In the genomic region with DNA sequence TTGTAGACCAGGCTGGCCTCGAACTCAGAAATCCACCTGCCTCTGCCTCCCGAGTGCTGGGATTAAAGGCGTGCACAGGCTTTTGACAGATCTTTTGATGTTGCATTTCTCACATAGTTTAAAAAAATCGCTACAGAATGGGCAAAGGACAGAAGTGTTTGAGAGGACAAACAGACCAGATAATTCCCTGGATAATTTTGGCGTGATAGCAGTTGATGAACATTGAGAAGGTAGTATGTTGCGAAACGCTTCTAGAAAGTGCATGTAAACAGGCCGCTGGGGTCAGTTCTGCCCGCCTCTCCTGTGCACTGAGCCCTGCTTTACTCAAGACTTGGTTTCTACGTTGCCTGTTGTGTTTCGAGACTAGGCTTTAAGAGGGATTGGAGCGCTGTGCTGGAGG, we compare ENCODE assay signal across 21 mouse cellular contexts. TPM values are rescaled to one million over a fixed set of nuclear protein-coding genes. Genes with fewer than 3 reads are reported as not detected.
DNase-seq lines count a peak whose midpoint lies in the region; ATAC-seq and TF ChIP-seq lines count a peak whose summit lies in the region.
"Had no signal": no experiment of that assay in that cellular context is flagged by ENCODE, and none has a peak within 500 bp of the region (broad histone marks: within the 10 kb centered on the region; RNA-seq: fewer than 3 reads in every experiment).

No protein-coding gene starts in this region.

- H3K9ac ChIP-seq in liver, adult 2 months (ENCODE audit: low read depth, low read length) = no peak overlapping the region
- no peak overlapping the region for H3K9ac ChIP-seq in liver, embryonic 16.5 days (ENCODE audit: low read depth, low read length)
- no peak overlapping the region for H3K9ac ChIP-seq in liver, embryonic 12.5 days
- no peak overlapping the region for H3K9ac ChIP-seq in liver, postnatal 0 days (replicated peaks)
- no peak overlapping the region for H3K9ac ChIP-seq in liver, embryonic 11.5 days (ENCODE audit: low read depth, low read length)

- H3K4me2 ChIP-seq in liver, embryonic 16.5 days (ENCODE audit: low read depth, low read length) = no peak overlapping the region
- no peak overlapping the region for H3K4me2 ChIP-seq in liver, embryonic 12.5 days
- H3K4me2 ChIP-seq in liver, postnatal 0 days (ENCODE audit: low read depth, low read length) = no peak overlapping the region
- H3K4me2 ChIP-seq in liver, embryonic 11.5 days = no peak overlapping the region

- H3K79me2 ChIP-seq in liver, adult 2 months (ENCODE audit: control insufficient read depth, insufficient read depth, low read length) = peaks cover 30% of the 10 kb centered on the region; the same call in 1 of the 2 replicates

- no peaks in the 10 kb centered on the region for H3K9me3 ChIP-seq in liver, embryonic 16.5 days (replicated peaks; ENCODE audit: control insufficient read depth, low read length)
- no peaks in the 10 kb centered on the region for H3K9me3 ChIP-seq in liver, embryonic 12.5 days (replicated peaks)
- H3K9me3 ChIP-seq in liver, postnatal 0 days (ENCODE audit: low read length) = no peaks in the 10 kb centered on the region
- H3K9me3 ChIP-seq in liver, embryonic 11.5 days (ENCODE audit: control insufficient read depth, low read length) = no peaks in the 10 kb centered on the region
- H3K9me3 ChIP-seq: G1E had no signal

- peaks cover 4% of the 10 kb centered on the region for H3K36me3 ChIP-seq in liver, adult 2 months (ENCODE audit: control insufficient read depth, insufficient read depth, low read length)
- H3K36me3 ChIP-seq in liver, embryonic 16.5 days (ENCODE audit: control insufficient read depth, insufficient read depth) = no peaks in the 10 kb centered on the region
- H3K36me3 ChIP-seq in liver, embryonic 12.5 days = peaks cover 61% of the 10 kb centered on the region
- H3K36me3 ChIP-seq in liver, postnatal 0 days (replicated peaks; ENCODE audit: insufficient read depth, low read length) = peaks cover 23% of the 10 kb centered on the region
- peaks cover 2% of the 10 kb centered on the region; the same call in 1 of the 2 replicates for H3K36me3 ChIP-seq in liver, embryonic 11.5 days (ENCODE audit: control insufficient read depth, insufficient read depth, low read length)

- no peak overlapping the region for H3K4me3 ChIP-seq in liver, adult 2 months (ENCODE audit: insufficient read depth, low read depth, low read length)
- no peak overlapping the region for H3K4me3 ChIP-seq in liver, embryonic 16.5 days (ENCODE audit: low read depth, low read length)
- no peak overlapping the region for H3K4me3 ChIP-seq in liver, embryonic 12.5 days
- no peak overlapping the region for H3K4me3 ChIP-seq in liver, postnatal 0 days (ENCODE audit: low read depth, low read length)
- no peak overlapping the region for H3K4me3 ChIP-seq in liver, embryonic 11.5 days (ENCODE audit: low read depth, low read length)

- WGBS in liver, adult 2 months = 28% methylated on average over 12 of the region's 12 CpGs
- WGBS in liver, embryonic 16.5 days (ENCODE audit: insufficient replicate concordance) = 76% methylated on average over 12 of the region's 12 CpGs
- 84% methylated on average over 12 of the region's 12 CpGs for WGBS in liver, embryonic 12.5 days (ENCODE audit: insufficient replicate concordance)
- 72% methylated on average over 12 of the region's 12 CpGs for WGBS in liver, postnatal 0 days (ENCODE audit: insufficient replicate concordance)
- 91% methylated on average over 12 of the region's 12 CpGs for WGBS in liver, embryonic 11.5 days

- no peak for TF ChIP-seq EP300 in liver, postnatal 0 days (IDR thresholded peaks at IDR 0.05; ENCODE audit: low read depth)

- TF ChIP-seq POLR2A in liver, adult 2 months (IDR thresholded peaks at IDR 0.05; ENCODE audit: extremely low read depth, insufficient read depth, low read length) = no peak

- TF ChIP-seq CTCF in liver, adult 2 months (IDR thresholded peaks at IDR 0.05; ENCODE audit: low read depth, low read length) = no peak
- TF ChIP-seq CTCF in liver, postnatal 0 days (IDR thresholded peaks at IDR 0.05; ENCODE audit: low read depth) = no peak

- H3K4me1 ChIP-seq in liver, adult 2 months (ENCODE audit: control insufficient read depth, insufficient read depth, low read length) = peaks cover 8% of the 10 kb centered on the region
- peaks cover 2% of the 10 kb centered on the region; the same call in 1 of the 2 replicates for H3K4me1 ChIP-seq in liver, embryonic 16.5 days (ENCODE audit: control insufficient read depth, low read depth, low read length)
- peaks cover 17% of the 10 kb centered on the region for H3K4me1 ChIP-seq in liver, embryonic 12.5 days
- H3K4me1 ChIP-seq in liver, postnatal 0 days (ENCODE audit: insufficient read depth) = no peaks in the 10 kb centered on the region
- H3K4me1 ChIP-seq in liver, embryonic 11.5 days (replicated peaks; ENCODE audit: control insufficient read depth, insufficient read depth, low read length) = no peaks in the 10 kb centered on the region

- peak overlapping the region; percentile 50; the same call in 1 of the 2 replicates for H3K27ac ChIP-seq in liver, adult 2 months (replicated peaks; ENCODE audit: insufficient read depth, low read depth, low read length)
- H3K27ac ChIP-seq in liver, embryonic 16.5 days (ENCODE audit: low read length) = no peak overlapping the region
- H3K27ac ChIP-seq in liver, embryonic 12.5 days = no peak overlapping the region
- H3K27ac ChIP-seq in liver, postnatal 0 days (ENCODE audit: low read depth) = no peak overlapping the region
- no peak overlapping the region for H3K27ac ChIP-seq in liver, embryonic 11.5 days (ENCODE audit: low read depth, low read length)

- ATAC-seq in liver, embryonic 16.5 days (ENCODE audit: low read depth) = 0 out of 2 replicates have a peak, but pooled peaks have one; percentile 32
- no peak for ATAC-seq in liver, embryonic 12.5 days
- peak; percentile 43; the same call in 1 of the 2 replicates for ATAC-seq in liver, postnatal 0 days
- ATAC-seq in liver, embryonic 11.5 days (replicated peaks; ENCODE audit: low FRiP score) = no peak
- ATAC-seq: activated CD4-positive, CD25-positive, alpha-beta regulatory T cell, adult 4 months; CD4-positive, CD25-positive, alpha-beta regulatory T cell, adult 4 months; Patski had no signal

- DNase-seq in liver, adult 2 months (ENCODE audit: extremely low read depth, low read depth, low spot score) = peak; percentile 98
- no peak for DNase-seq in liver
- DNase-seq in liver, postnatal 0 days = no peak
- no peak for DNase-seq in liver, embryonic 11.5 days (ENCODE audit: low spot score)
- DNase-seq: adrenal gland, adult 2 months; adrenal gland, adult 8-10 months; adrenal gland, postnatal 10 days; adrenal gland, postnatal 14 days; adrenal gland, postnatal 25 days; adrenal gland, postnatal 36 days; B cell, adult 2 months; cerebellum, adult 11 months; cerebellum, adult 11-12 months; cerebellum, adult 18-20 months had no signal

- no peaks in the 10 kb centered on the region for H3K27me3 ChIP-seq in liver, adult 2 months (ENCODE audit: control insufficient read depth, insufficient read depth, low read length)
- no peaks in the 10 kb centered on the region for H3K27me3 ChIP-seq in liver, embryonic 16.5 days (ENCODE audit: control insufficient read depth, insufficient read depth, low read depth, low read length)
- no peaks in the 10 kb centered on the region for H3K27me3 ChIP-seq in liver, embryonic 12.5 days (replicated peaks)
- H3K27me3 ChIP-seq in liver, postnatal 0 days (ENCODE audit: insufficient read depth, low read length) = no peaks in the 10 kb centered on the region
- H3K27me3 ChIP-seq in liver, embryonic 11.5 days (replicated peaks; ENCODE audit: control insufficient read depth, insufficient read depth, low read length) = no peaks in the 10 kb centered on the region
- H3K27me3 ChIP-seq: CH12.LX, Patski had no signal

RNA-seq across cellular contexts. Expression of gene Glrx3, which starts 7.9 kb away (rescaled TPM):
- 77.4 and 95.7 TPM in 2 replicates for total RNA-seq in liver, adult 2 months (2014; rRNA removed)
- 52.5 and 75.5 TPM in 2 replicates for polyA plus RNA-seq in liver, adult 2 months (2012; rRNA removed)
- 62.0 and 68.2 TPM in 2 replicates for polyA plus RNA-seq in liver, embryonic 16.5 days (2015; fragmentation: Nextera tagmentation; extraction: Ambion mirVana)
- polyA plus RNA-seq in liver, embryonic 12.5 days (2016; fragmentation: Nextera tagmentation; extraction: Ambion mirVana) = 131 and 132 TPM in 2 replicates
- 70.3 and 70.6 TPM in 2 replicates for polyA plus RNA-seq in liver, postnatal 0 days (2015; fragmentation: Nextera tagmentation; extraction: Ambion mirVana)
- 211 and 235 TPM in 2 replicates for polyA plus RNA-seq in liver, embryonic 11.5 days (2014; fragmentation: Nextera tagmentation; extraction: Ambion mirVana)

RNA-seq across cellular contexts. Expression of gene 9430038I01Rik, which starts 34.8 kb away (rescaled TPM):
- 14.6 and 15.7 TPM in 2 replicates for total RNA-seq in liver, adult 2 months (2014; rRNA removed)
- polyA plus RNA-seq in liver, adult 2 months (2012; rRNA removed) = 9.8 and 13.3 TPM in 2 replicates
- polyA plus RNA-seq in liver, embryonic 16.5 days (2015; fragmentation: Nextera tagmentation; extraction: Ambion mirVana) = 5.8 and 5.9 TPM in 2 replicates
- polyA plus RNA-seq in liver, embryonic 12.5 days (2016; fragmentation: Nextera tagmentation; extraction: Ambion mirVana) = 9.3 and 12.1 TPM in 2 replicates
- 14.8 and 16.0 TPM in 2 replicates for polyA plus RNA-seq in liver, postnatal 0 days (2015; fragmentation: Nextera tagmentation; extraction: Ambion mirVana)
- 18.0 and 18.1 TPM in 2 replicates for polyA plus RNA-seq in liver, embryonic 11.5 days (2014; fragmentation: Nextera tagmentation; extraction: Ambion mirVana)

Comparison
In these comparisons a context has a peak if more than half of its experiments do, and no peak if none do; other contexts are left out.
1. ATAC-seq: peak in liver, embryonic 16.5 days (single experiment) and liver, postnatal 0 days (single experiment); none in liver, embryonic 12.5 days (single experiment) and liver, embryonic 11.5 days (single experiment).